ENCODE assay signal across 12 mouse cellular contexts in the genomic region with DNA sequence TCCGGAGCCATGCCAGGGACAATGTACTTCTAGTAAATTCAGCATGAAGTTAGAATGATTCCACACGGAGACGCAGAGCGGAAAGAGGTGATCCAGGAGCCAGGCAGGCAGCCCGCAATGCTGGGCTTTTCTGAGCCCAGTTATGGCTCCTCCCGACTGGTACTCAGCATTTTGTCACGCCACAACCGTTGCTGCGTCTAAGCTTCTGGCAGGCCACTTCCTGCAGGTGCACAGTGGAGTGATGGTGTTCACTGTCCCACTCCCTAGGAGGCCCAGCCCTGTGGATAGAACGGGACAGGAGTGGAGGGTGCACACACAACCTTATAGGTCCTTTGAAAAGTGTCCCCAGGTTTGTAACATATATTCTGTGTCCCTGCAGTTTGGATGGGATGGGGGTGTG.
DNase-seq lines count a peak whose midpoint lies in the region; ATAC-seq and TF ChIP-seq lines count a peak whose summit lies in the region.
"Had no signal": no experiment of that assay in that cellular context is flagged by ENCODE, and none has a peak within 500 bp of the region (broad histone marks: within the 10 kb centered on the region; RNA-seq: fewer than 3 reads in every experiment).

No protein-coding gene starts in this region.

- TF ChIP-seq EP300 in heart, adult 2 months (IDR thresholded peaks at IDR 0.05; ENCODE audit: insufficient read depth, low read depth, low read length): no peak

- peaks cover 31% of the 10 kb centered on the region for H3K36me3 ChIP-seq in heart, adult 2 months (ENCODE audit: control insufficient read depth, insufficient read depth, low read length)
- peaks cover 26% of the 10 kb centered on the region for H3K36me3 ChIP-seq in kidney, embryonic 15.5 days
- H3K36me3 ChIP-seq in embryonic facial prominence, embryonic 15.5 days: no peaks in the 10 kb centered on the region
- no peaks in the 10 kb centered on the region for H3K36me3 ChIP-seq in stomach, embryonic 16.5 days (ENCODE audit: control insufficient read depth, insufficient read depth, low read length)

- no peak for TF ChIP-seq CTCF in heart, adult 2 months (IDR thresholded peaks at IDR 0.05)

- no peak for TF ChIP-seq POLR2A in heart, adult 2 months (IDR thresholded peaks at IDR 0.05; ENCODE audit: insufficient read depth, low read depth, low read length)

- no peak overlapping the region for H3K9ac ChIP-seq in heart, adult 2 months (ENCODE audit: low read depth, low read length)
- H3K9ac ChIP-seq in kidney, embryonic 15.5 days: no peak overlapping the region
- no peak overlapping the region for H3K9ac ChIP-seq in embryonic facial prominence, embryonic 15.5 days
- H3K9ac ChIP-seq in stomach, embryonic 16.5 days (ENCODE audit: low read length): no peak overlapping the region
- H3K9ac ChIP-seq: forebrain, postnatal 0 days had no signal

- H3K27ac ChIP-seq in heart, adult 2 months: peak overlapping the region; percentile 38
- peak overlapping the region; percentile 72 for H3K27ac ChIP-seq in kidney, embryonic 15.5 days
- peak overlapping the region; percentile 30; the same call in 1 of the 2 replicates for H3K27ac ChIP-seq in embryonic facial prominence, embryonic 15.5 days (replicated peaks)
- peak overlapping the region; percentile 21 for H3K27ac ChIP-seq in stomach, embryonic 16.5 days (ENCODE audit: low read length)

- no peak for ATAC-seq in kidney, embryonic 15.5 days (replicated peaks; ENCODE audit: low FRiP score)
- ATAC-seq in embryonic facial prominence, embryonic 15.5 days (ENCODE audit: insufficient number of reproducible peaks, low FRiP score, low TSS enrichment, low read depth): no peak
- no peak for ATAC-seq in stomach, embryonic 16.5 days (ENCODE audit: insufficient read depth, low FRiP score)
- ATAC-seq: forebrain, postnatal 0 days had no signal

- no peaks in the 10 kb centered on the region for H3K9me3 ChIP-seq in kidney, embryonic 15.5 days (replicated peaks)
- no peaks in the 10 kb centered on the region for H3K9me3 ChIP-seq in embryonic facial prominence, embryonic 15.5 days (replicated peaks)
- H3K9me3 ChIP-seq in stomach, embryonic 16.5 days (replicated peaks; ENCODE audit: control insufficient read depth, low read length): no peaks in the 10 kb centered on the region

- no peak overlapping the region for H3K4me2 ChIP-seq in kidney, embryonic 15.5 days
- no peak overlapping the region for H3K4me2 ChIP-seq in embryonic facial prominence, embryonic 15.5 days (replicated peaks)
- no peak overlapping the region for H3K4me2 ChIP-seq in stomach, embryonic 16.5 days (ENCODE audit: low read depth, low read length)

- 41% methylated on average over 10 of the region's 10 CpGs for WGBS in heart, adult 2 months
- WGBS in kidney, embryonic 15.5 days: 71% methylated on average over 10 of the region's 10 CpGs
- WGBS in embryonic facial prominence, embryonic 15.5 days: 73% methylated on average over 10 of the region's 10 CpGs
- 70% methylated on average over 10 of the region's 10 CpGs for WGBS in stomach, embryonic 16.5 days

- intact Hi-C loops in heart, adult 2 months (cut with DNase I): no loop called here

- peaks cover 38% of the 10 kb centered on the region for H3K4me1 ChIP-seq in heart, adult 2 months (ENCODE audit: control insufficient read depth, insufficient read depth, low read length)
- H3K4me1 ChIP-seq in kidney, embryonic 15.5 days: peaks cover 62% of the 10 kb centered on the region
- peaks cover 37% of the 10 kb centered on the region for H3K4me1 ChIP-seq in embryonic facial prominence, embryonic 15.5 days
- H3K4me1 ChIP-seq in stomach, embryonic 16.5 days (ENCODE audit: control insufficient read depth, insufficient read depth, low read length): peaks cover 37% of the 10 kb centered on the region

- H3K27me3 ChIP-seq in heart, adult 2 months (ENCODE audit: control insufficient read depth, insufficient read depth, low read length): no peaks in the 10 kb centered on the region
- H3K27me3 ChIP-seq in kidney, embryonic 15.5 days: no peaks in the 10 kb centered on the region
- no peaks in the 10 kb centered on the region for H3K27me3 ChIP-seq in embryonic facial prominence, embryonic 15.5 days
- H3K27me3 ChIP-seq in stomach, embryonic 16.5 days (ENCODE audit: control insufficient read depth, insufficient read depth, low read length): no peaks in the 10 kb centered on the region

- no peak overlapping the region for H3K4me3 ChIP-seq in heart, adult 2 months
- no peak overlapping the region for H3K4me3 ChIP-seq in kidney, embryonic 15.5 days (replicated peaks)
- H3K4me3 ChIP-seq in embryonic facial prominence, embryonic 15.5 days (replicated peaks): no peak overlapping the region
- no peak overlapping the region for H3K4me3 ChIP-seq in stomach, embryonic 16.5 days (replicated peaks; ENCODE audit: low read length)

- no peaks in the 10 kb centered on the region; the same call in 1 of the 2 replicates for H3K79me2 ChIP-seq in heart, adult 2 months (replicated peaks; ENCODE audit: control insufficient read depth, insufficient read depth, low read length)

- no peak for DNase-seq in heart, adult 2 months
- DNase-seq in heart, adult 8-10 months (ENCODE audit: low spot score): no peak
- no peak for DNase-seq in kidney, adult 8-10 months
- DNase-seq in cerebellum, postnatal 4 days (ENCODE audit: low spot score in 2 of 2): no peak
- no peak for DNase-seq in cerebellum, adult 9-10 months
- DNase-seq: B cell, adult 2 months; cerebellum, postnatal 10 days; forebrain, postnatal 0 days; liver had no signal

Comparison
In these comparisons a context has a peak if more than half of its experiments do, and no peak if none do; other contexts are left out.
1. H3K27ac ChIP-seq: peak in every context shown above with its lines; median percentile 72 in kidney, embryonic 15.5 days; 38 in heart, adult 2 months; 30 in embryonic facial prominence, embryonic 15.5 days; 21 in stomach, embryonic 16.5 days.